Mouse (Mus musculus) cerebellum, adult (tissue): ENCODE data around the gene Tnfrsf13b.
"Not testable (repeated sequence)": the region's sequence is repeated elsewhere in the genome, so short reads cannot be mapped to it uniquely, and the experiment has no call there.

Experiments
- ATAC-seq: cut with Nextera tagmentation; 2 replicates; pipeline ENCODE4 v1.9.2; 2017; ENCODE audit warnings: mild to moderate bottlenecking, moderate library complexity, mixed read lengths; ENCODE audit not compliant: insufficient number of reproducible peaks, low FRiP score, low TSS enrichment

The Tnfrsf13b gene

GRCm38 (mm10) chr11:61125970-61126369, 585 bp upstream of the Tnfrsf13b start:
- ATAC-seq: no peak

GRCm38 (mm10) chr11:61127421-61128055, 983 bp downstream of the Tnfrsf13b start:
- no peak for ATAC-seq

GRCm38 (mm10) chr11:61129305-61129704, 2.8 kb downstream of the Tnfrsf13b start:
- no peak for ATAC-seq

- not testable (repeated sequence) for ATAC-seq
Measured at GRCm38 (mm10) chr11:61130646-61131045, 4.1 kb downstream of the Tnfrsf13b start.

GRCm38 (mm10) chr11:61132943-61133342, 6.4 kb downstream of the Tnfrsf13b start:
- ATAC-seq: no peak

GRCm38 (mm10) chr11:61141693-61142092, 15.1 kb downstream of the Tnfrsf13b start:
- ATAC-seq: no peak

GRCm38 (mm10) chr11:61142262-61142661, 15.7 kb downstream of the Tnfrsf13b start:
- ATAC-seq: no peak

- no peak for ATAC-seq
Measured at GRCm38 (mm10) chr11:61142941-61143530, 16.5 kb downstream of the Tnfrsf13b start.

- ATAC-seq: no peak
Measured at GRCm38 (mm10) chr11:61143564-61144469, 17.3 kb downstream of the Tnfrsf13b start.

- no peak for ATAC-seq
Measured at GRCm38 (mm10) chr11:61145551-61145950, 19.0 kb downstream of the Tnfrsf13b start.

GRCm38 (mm10) chr11:61146645-61147299, 20.2 kb downstream of the Tnfrsf13b start:
- ATAC-seq: no peak; the same call in 1 of the 2 replicates

GRCm38 (mm10) chr11:61147300-61147683, 20.7 kb downstream of the Tnfrsf13b start:
- ATAC-seq: peak; percentile 78; the same call in 1 of the 2 replicates

GRCm38 (mm10) chr11:61150233-61151001, 23.9 kb downstream of the Tnfrsf13b start:
- ATAC-seq: no peak

- ATAC-seq: no peak
Measured at GRCm38 (mm10) chr11:61155727-61156126, 29.2 kb downstream of the Tnfrsf13b start.

- no peak for ATAC-seq
Measured at GRCm38 (mm10) chr11:61158141-61158540, 31.6 kb downstream of the Tnfrsf13b start.

- ATAC-seq: no peak
Measured at GRCm38 (mm10) chr11:61159796-61160732, 33.5 kb downstream of the Tnfrsf13b start.

GRCm38 (mm10) chr11:61161121-61161520, 34.6 kb downstream of the Tnfrsf13b start:
- ATAC-seq: no peak

- no peak for ATAC-seq
Measured at GRCm38 (mm10) chr11:61162776-61163175, 36.2 kb downstream of the Tnfrsf13b start.

- no peak for ATAC-seq
Measured at GRCm38 (mm10) chr11:61163341-61163740, 36.8 kb downstream of the Tnfrsf13b start.
